In genomic region chr19:53544923-53545561, GRCm38 (mm10) we compare ENCODE assay signal across 14 mouse cellular contexts.
"Had no signal": no experiment of that assay in that cellular context is flagged by ENCODE, and none has a peak within 500 bp of the region (broad histone marks: within the 10 kb centered on the region; RNA-seq: fewer than 3 reads in every experiment).

No protein-coding gene starts in this region.

- H3K4me3 ChIP-seq: limb, embryonic 15.5 days; liver, embryonic 12.5 days; midbrain, embryonic 12.5 days had no signal

- DNase-seq: kidney, adult 8-10 months; kidney, postnatal 36 days; layer of hippocampus, adult 9-11 months; layer of hippocampus, postnatal 36 days; lung, embryonic 14.5 days; lung, postnatal 10 days; right cerebral cortex, adult 18-20 months; thymus, postnatal 36 days had no signal

- H3K27ac ChIP-seq: kidney, postnatal 0 days; limb, embryonic 15.5 days; liver, embryonic 12.5 days; macrophage; midbrain, embryonic 12.5 days had no signal

- ATAC-seq: liver, embryonic 12.5 days; midbrain, embryonic 16.5 days had no signal

- H3K4me1 ChIP-seq: limb, embryonic 15.5 days had no signal

- H3K36me3 ChIP-seq: limb, embryonic 15.5 days; midbrain, embryonic 12.5 days had no signal

- H3K4me2 ChIP-seq: limb, embryonic 15.5 days; liver, embryonic 12.5 days; lung, embryonic 14.5 days; midbrain, embryonic 12.5 days had no signal

- H3K27me3 ChIP-seq: limb, embryonic 15.5 days; liver, embryonic 12.5 days; midbrain, embryonic 12.5 days had no signal

- H3K9ac ChIP-seq: limb, embryonic 15.5 days; liver, embryonic 12.5 days; lung, embryonic 14.5 days; midbrain, embryonic 12.5 days had no signal

- H3K9me3 ChIP-seq: limb, embryonic 15.5 days; liver, embryonic 12.5 days; midbrain, embryonic 12.5 days had no signal
